Mouse (Mus musculus): ENCODE data around the gene Tspan6. TPM values are rescaled to one million over a fixed set of nuclear protein-coding genes. Genes with fewer than 3 reads are reported as not detected.
A peak's percentile ranks its signal among the peaks of the same experiment; 100 is the strongest.

The Tspan6 gene
- 262 and 265 TPM in 2 replicates for polyA plus RNA-seq (2015; fragmentation: Nextera tagmentation; extraction: Ambion mirVana)

- peak within 1 kb of the TSS; percentile 59 for H3K4me3 ChIP-seq
- WGBS = 23% methylated on average over 33 of the region's 33 CpGs
- peak within 1 kb of the TSS; percentile 73 for H3K9ac ChIP-seq
- peaks cover 15% of the 10 kb centered on the region for H3K36me3 ChIP-seq
- no peaks in the 10 kb centered on the region for H3K4me1 ChIP-seq (replicated peaks)
- ATAC-seq (ENCODE audit: low FRiP score, low read depth) = peak; percentile 97
- H3K27ac ChIP-seq (replicated peaks) = peak within 1 kb of the TSS; percentile 79
- H3K9me3 ChIP-seq = no peaks in the 10 kb centered on the region
- peak within 1 kb of the TSS; percentile 55 for H3K4me2 ChIP-seq
- no peaks in the 10 kb centered on the region for H3K27me3 ChIP-seq
Observed at GRCm38 (mm10) chrX:133898014-133898542, at the start of gene Tspan6. Tspan6 (minus strand) TSS chrX:133898429.

- Histone ChIP-seq H3K36me3 (no peaks in the 10 kb centered on the region), H3K27ac (replicated peaks) (no peak overlapping the region), H3K4me2 (no peak overlapping the region), H3K27me3 (no peaks in the 10 kb centered on the region), H3K4me3 (no peak overlapping the region), H3K9ac (no peak overlapping the region), H3K4me1 (replicated peaks) (no peaks in the 10 kb centered on the region), H3K9me3 (no peaks in the 10 kb centered on the region)
- peak; percentile 86 for ATAC-seq (ENCODE audit: low FRiP score, low read depth)
- WGBS = 34% methylated on average over 3 of the region's 3 CpGs
Observed at GRCm38 (mm10) chrX:133947427-133947826, 49.2 kb upstream of the Tspan6 start.

- H3K27me3 ChIP-seq = no peaks in the 10 kb centered on the region
- WGBS = 55% methylated on average over 1 of the region's 1 CpGs
- no peaks in the 10 kb centered on the region for H3K9me3 ChIP-seq
- H3K36me3 ChIP-seq = no peaks in the 10 kb centered on the region
- H3K4me3 ChIP-seq = no peak overlapping the region
- H3K4me2 ChIP-seq = no peak overlapping the region
- H3K4me1 ChIP-seq (replicated peaks) = no peaks in the 10 kb centered on the region
- no peak overlapping the region for H3K9ac ChIP-seq
- no peak overlapping the region for H3K27ac ChIP-seq (replicated peaks)
- ATAC-seq (ENCODE audit: low FRiP score, low read depth) = no peak
Observed at GRCm38 (mm10) chrX:133939561-133939960, 41.3 kb upstream of the Tspan6 start.

GRCm38 (mm10) chrX:133936605-133937225 is 38.5 kb upstream of the Tspan6 start:
- no peak overlapping the region for H3K4me2 ChIP-seq
- no peaks in the 10 kb centered on the region for H3K4me1 ChIP-seq (replicated peaks)
- no peaks in the 10 kb centered on the region for H3K9me3 ChIP-seq
- H3K27me3 ChIP-seq = no peaks in the 10 kb centered on the region
- H3K4me3 ChIP-seq = no peak overlapping the region
- no peak overlapping the region for H3K27ac ChIP-seq (replicated peaks)
- H3K9ac ChIP-seq = no peak overlapping the region
- ATAC-seq (ENCODE audit: low FRiP score, low read depth) = no peak
- WGBS = 90% methylated on average over 4 of the region's 4 CpGs
- H3K36me3 ChIP-seq = no peaks in the 10 kb centered on the region

GRCm38 (mm10) chrX:133931302-133932013 is 33.2 kb upstream of the Tspan6 start:
- 65% methylated on average over 12 of the region's 12 CpGs for WGBS
- ATAC-seq (ENCODE audit: low FRiP score, low read depth) = 0 out of 2 replicates have a peak, but pooled peaks have one; percentile 54
- no peak overlapping the region for H3K27ac ChIP-seq (replicated peaks)

GRCm38 (mm10) chrX:133926760-133927159 is 28.5 kb upstream of the Tspan6 start:
- H3K4me1 ChIP-seq (replicated peaks) = no peaks in the 10 kb centered on the region
- H3K36me3 ChIP-seq = no peaks in the 10 kb centered on the region
- no peak for ATAC-seq (ENCODE audit: low FRiP score, low read depth)
- H3K4me3 ChIP-seq = no peak overlapping the region
- no peak overlapping the region for H3K4me2 ChIP-seq
- H3K27ac ChIP-seq (replicated peaks) = no peak overlapping the region
- no peaks in the 10 kb centered on the region for H3K9me3 ChIP-seq
- 80% methylated on average over 5 of the region's 5 CpGs for WGBS
- no peak overlapping the region for H3K9ac ChIP-seq
- H3K27me3 ChIP-seq = no peaks in the 10 kb centered on the region

More at GRCm38 (mm10) chrX:133931302-133932013, 33.2 kb upstream of the Tspan6 start:
- H3K9me3 ChIP-seq = no peaks in the 10 kb centered on the region
- no peaks in the 10 kb centered on the region for H3K36me3 ChIP-seq
- no peaks in the 10 kb centered on the region for H3K4me1 ChIP-seq (replicated peaks)
- H3K4me3 ChIP-seq = no peak overlapping the region
- H3K4me2 ChIP-seq = no peak overlapping the region
- H3K9ac ChIP-seq = no peak overlapping the region
- H3K27me3 ChIP-seq = no peaks in the 10 kb centered on the region

DNA sequence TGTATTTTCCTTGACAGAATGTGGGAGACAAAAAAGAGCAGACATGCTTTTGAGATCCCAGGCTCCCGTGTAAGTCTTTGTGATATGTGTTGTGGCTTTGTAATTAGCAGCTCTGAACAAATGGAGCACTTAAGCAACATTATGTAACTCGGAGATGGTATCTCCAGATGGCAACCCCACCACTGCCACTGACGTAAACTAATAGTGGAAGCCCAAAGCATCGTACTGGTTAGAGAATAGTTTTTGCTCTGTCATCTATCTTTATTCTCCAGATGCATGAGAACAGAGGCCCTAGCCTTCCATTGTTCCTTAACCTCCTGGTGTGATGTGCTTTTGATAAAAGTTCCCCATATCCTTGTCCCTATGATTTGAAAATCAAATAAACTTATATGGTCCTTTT is 23.0 kb upstream of the Tspan6 start:
- no peak for ATAC-seq (ENCODE audit: low FRiP score, low read depth)
- no peaks in the 10 kb centered on the region for H3K27me3 ChIP-seq
- H3K9me3 ChIP-seq = no peaks in the 10 kb centered on the region
- WGBS = 69% methylated on average over 4 of the region's 4 CpGs
- no peaks in the 10 kb centered on the region for H3K36me3 ChIP-seq
- no peak overlapping the region for H3K9ac ChIP-seq
- H3K4me3 ChIP-seq = no peak overlapping the region
- no peak overlapping the region for H3K4me2 ChIP-seq
- H3K27ac ChIP-seq (replicated peaks) = no peak overlapping the region
- H3K4me1 ChIP-seq (replicated peaks) = no peaks in the 10 kb centered on the region

DNA sequence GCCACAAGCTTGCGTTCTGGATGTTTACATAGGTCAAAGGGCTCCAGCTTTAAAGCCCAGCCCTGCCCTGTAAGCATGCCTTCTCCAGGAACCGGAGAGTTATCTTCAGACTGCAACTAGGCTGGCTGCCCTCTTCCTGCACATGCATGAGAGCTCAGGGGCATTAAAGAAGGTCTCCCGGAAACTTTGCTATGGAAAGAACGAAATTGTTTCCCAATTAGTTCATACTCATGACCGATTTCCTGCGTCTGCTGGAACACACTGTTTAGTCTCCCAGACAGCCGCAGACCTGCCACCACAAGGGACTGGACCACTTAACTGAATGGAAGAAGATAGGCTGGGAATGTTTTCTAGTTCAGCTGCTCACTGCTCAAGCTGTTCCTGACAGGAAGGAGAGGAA is 16.0 kb upstream of the Tspan6 start:
- WGBS = 72% methylated on average over 7 of the region's 7 CpGs
- Histone ChIP-seq H3K4me3 (no peak overlapping the region), H3K4me1 (replicated peaks) (no peaks in the 10 kb centered on the region), H3K9me3 (no peaks in the 10 kb centered on the region), H3K27ac (replicated peaks) (no peak overlapping the region), H3K27me3 (0 out of 2 replicates have a peak, but pooled peaks cover 3% of the 10 kb centered on the region), H3K4me2 (no peak overlapping the region), H3K36me3 (no peaks in the 10 kb centered on the region), H3K9ac (no peak overlapping the region)
- ATAC-seq (ENCODE audit: low FRiP score, low read depth) = no peak

- 84% methylated on average over 3 of the region's 3 CpGs for WGBS
- Histone ChIP-seq H3K4me3 (no peak overlapping the region), H3K4me1 (replicated peaks) (no peaks in the 10 kb centered on the region), H3K27ac (replicated peaks) (no peak overlapping the region), H3K9me3 (no peaks in the 10 kb centered on the region), H3K9ac (no peak overlapping the region), H3K36me3 (no peaks in the 10 kb centered on the region), H3K4me2 (no peak overlapping the region), H3K27me3 (0 out of 2 replicates have a peak, but pooled peaks cover 3% of the 10 kb centered on the region)
- ATAC-seq (ENCODE audit: low FRiP score, low read depth) = no peak
Observed at GRCm38 (mm10) chrX:133913006-133913405, 14.8 kb upstream of the Tspan6 start.

GRCm38 (mm10) chrX:133911397-133912103 is 13.3 kb upstream of the Tspan6 start:
- H3K9ac ChIP-seq = no peak overlapping the region
- no peaks in the 10 kb centered on the region for H3K36me3 ChIP-seq
- WGBS = 34% methylated on average over 10 of the region's 10 CpGs
- no peak overlapping the region for H3K27ac ChIP-seq (replicated peaks)
- H3K4me2 ChIP-seq = no peak overlapping the region
- H3K4me3 ChIP-seq = no peak overlapping the region
- no peaks in the 10 kb centered on the region for H3K4me1 ChIP-seq (replicated peaks)
- no peak for ATAC-seq (ENCODE audit: low FRiP score, low read depth)
- no peaks in the 10 kb centered on the region for H3K9me3 ChIP-seq
- 0 out of 2 replicates have a peak, but pooled peaks cover 3% of the 10 kb centered on the region for H3K27me3 ChIP-seq

GRCm38 (mm10) chrX:133908261-133908660 is 10.0 kb upstream of the Tspan6 start, which contains the start of gene Srpx2:
Srpx2 (plus strand) TSS chrX:133908426.
- Histone ChIP-seq H3K27ac (replicated peaks) (no peak within 1 kb of the TSS), H3K4me1 (replicated peaks) (no peaks in the 10 kb centered on the region), H3K9me3 (no peaks in the 10 kb centered on the region), H3K9ac (no peak within 1 kb of the TSS), H3K4me2 (no peak within 1 kb of the TSS), H3K27me3 (0 out of 2 replicates have a peak, but pooled peaks cover 3% of the 10 kb centered on the region), H3K36me3 (no peaks in the 10 kb centered on the region), H3K4me3 (no peak within 1 kb of the TSS)
- WGBS = 37% methylated on average over 3 of the region's 3 CpGs
- ATAC-seq (ENCODE audit: low FRiP score, low read depth) = no peak

GRCm38 (mm10) chrX:133888111-133888510 is 10.1 kb downstream of the Tspan6 start:
- Histone ChIP-seq H3K27me3 (no peaks in the 10 kb centered on the region), H3K27ac (replicated peaks) (no peak overlapping the region), H3K9me3 (no peaks in the 10 kb centered on the region), H3K9ac (no peak overlapping the region), H3K4me1 (replicated peaks) (no peaks in the 10 kb centered on the region), H3K36me3 (peaks cover 12% of the 10 kb centered on the region; the same call in 1 of the 2 replicates), H3K4me2 (no peak overlapping the region), H3K4me3 (no peak overlapping the region)
- ATAC-seq (ENCODE audit: low FRiP score, low read depth) = no peak
- 89% methylated on average over 5 of the region's 5 CpGs for WGBS

Data from hindbrain, embryonic 15.5 days (tissue).